Mouse (Mus musculus) embryonic facial prominence, embryonic 15.5 days (tissue): ENCODE data around the gene Tgds. TPM values are rescaled to one million over a fixed set of nuclear protein-coding genes. Genes with fewer than 3 reads are reported as not detected.

Experiments used
- ATAC-seq: fragments of 200-750 bp; cut with Nextera tagmentation; 2 replicates; pipeline ENCODE4 v1.8.0; 2017; ENCODE audit warnings: low read depth, moderate TSS enrichment; ENCODE audit not compliant: insufficient number of reproducible peaks, low FRiP score, low TSS enrichment
- H3K27ac ChIP-seq: fragments of 300-500 bp; sonication (generic); replicated peaks from 2 replicates; pipeline ENCODE4 v1.5.1; 2015; ENCODE audit warnings: mild to moderate bottlenecking, inconsistent platforms
- H3K27me3 ChIP-seq: fragments of 300-500 bp; sonication (generic); 2 replicates; pipeline ENCODE4 v1.6.1; 2015; ENCODE audit warnings: inconsistent platforms
- H3K36me3 ChIP-seq: fragments of 300-500 bp; sonication (generic); 2 replicates; pipeline ENCODE4 v1.6.1; 2015; ENCODE audit warnings: mild to moderate bottlenecking, inconsistent platforms
- H3K4me1 ChIP-seq: fragments of 300-500 bp; sonication (generic); 2 replicates; pipeline ENCODE4 v1.6.1; 2015; ENCODE audit warnings: inconsistent platforms
- H3K4me2 ChIP-seq: fragments of 300-500 bp; sonication (generic); replicated peaks from 2 replicates; pipeline ENCODE4 v1.6.1; 2015; ENCODE audit warnings: mild to moderate bottlenecking, inconsistent platforms
- H3K4me3 ChIP-seq: fragments of 300-500 bp; sonication (generic); replicated peaks from 2 replicates; pipeline ENCODE4 v1.5.1; 2015; ENCODE audit warnings: mild to moderate bottlenecking, inconsistent platforms
- H3K9ac ChIP-seq: fragments of 300-500 bp; sonication (generic); 2 replicates; pipeline ENCODE4 v1.6.1; 2015; ENCODE audit warnings: inconsistent platforms
- H3K9me3 ChIP-seq: fragments of 300-500 bp; sonication (generic); replicated peaks from 2 replicates; pipeline ENCODE4 v1.6.1; 2016; ENCODE audit warnings: inconsistent platforms
- WGBS: fragments of 180-500 bp; shearing (Covaris S2); methylation state at CpG from one replicate; pipeline ENCODE4 v1.1.7; 2015; 5-methylcytosine and 5-hydroxymethylcytosine counted together
- polyA plus RNA-seq: library from polyadenylated mRNA; unstranded; fragments of >200 nt; fragmentation: Nextera tagmentation; extraction: Ambion mirVana; gene quantifications from 2 replicates; pipeline ENCODE4 v1.2.1, GENCODE M21; 2015

The Tgds gene
- polyA plus RNA-seq, 1 experiment from 2014 or later, result 34.0 TPM

DNA sequence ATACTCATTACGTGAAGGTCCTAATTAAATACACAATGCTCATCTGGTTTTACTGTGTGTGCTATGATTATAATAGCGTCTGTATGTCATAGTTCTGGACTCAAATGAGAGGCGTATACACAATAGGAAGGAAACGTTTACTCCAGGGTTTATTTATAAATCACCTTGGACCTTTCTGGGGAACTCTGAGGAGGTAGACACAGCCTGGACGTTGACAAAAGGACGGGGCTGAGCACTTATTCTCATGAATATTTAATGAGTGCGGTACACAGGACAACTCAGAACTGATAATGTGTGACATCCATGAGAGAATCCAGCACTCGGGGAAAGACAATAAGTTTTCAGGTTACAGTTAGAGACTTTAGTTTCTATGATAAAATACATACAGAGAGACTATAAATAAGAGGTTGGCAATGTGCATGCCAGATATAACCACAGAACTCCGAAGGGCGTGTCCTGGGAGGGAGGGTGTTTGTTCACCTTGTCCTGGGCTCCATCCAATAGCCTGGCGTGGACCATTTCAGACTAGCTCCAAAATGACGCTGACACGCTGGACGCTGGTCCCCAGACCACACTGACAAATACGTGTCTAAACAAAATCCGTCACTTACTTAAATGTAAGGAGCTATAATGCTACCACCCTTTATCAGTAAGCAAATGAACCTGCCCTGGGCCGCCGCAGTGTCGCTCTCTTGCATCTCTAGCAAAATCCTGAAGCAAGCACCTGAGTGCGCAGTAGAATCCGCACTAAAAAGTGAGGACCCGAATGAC is 43.9 kb downstream of the Tgds start:
- 9% methylated on average over 22 of the region's 22 CpGs for WGBS
- Histone ChIP-seq H3K36me3 (no peaks in the 10 kb centered on the region), H3K9me3 (no peaks in the 10 kb centered on the region), H3K4me2 (peak overlapping the region; percentile 68), H3K4me1 (0 out of 2 replicates have a peak, but pooled peaks cover 3% of the 10 kb centered on the region), H3K27ac (peak overlapping the region; percentile 88), H3K9ac (peak overlapping the region; percentile 57), H3K27me3 (no peaks in the 10 kb centered on the region), H3K4me3 (peak overlapping the region; percentile 78)
- ATAC-seq, result no peak

DNA sequence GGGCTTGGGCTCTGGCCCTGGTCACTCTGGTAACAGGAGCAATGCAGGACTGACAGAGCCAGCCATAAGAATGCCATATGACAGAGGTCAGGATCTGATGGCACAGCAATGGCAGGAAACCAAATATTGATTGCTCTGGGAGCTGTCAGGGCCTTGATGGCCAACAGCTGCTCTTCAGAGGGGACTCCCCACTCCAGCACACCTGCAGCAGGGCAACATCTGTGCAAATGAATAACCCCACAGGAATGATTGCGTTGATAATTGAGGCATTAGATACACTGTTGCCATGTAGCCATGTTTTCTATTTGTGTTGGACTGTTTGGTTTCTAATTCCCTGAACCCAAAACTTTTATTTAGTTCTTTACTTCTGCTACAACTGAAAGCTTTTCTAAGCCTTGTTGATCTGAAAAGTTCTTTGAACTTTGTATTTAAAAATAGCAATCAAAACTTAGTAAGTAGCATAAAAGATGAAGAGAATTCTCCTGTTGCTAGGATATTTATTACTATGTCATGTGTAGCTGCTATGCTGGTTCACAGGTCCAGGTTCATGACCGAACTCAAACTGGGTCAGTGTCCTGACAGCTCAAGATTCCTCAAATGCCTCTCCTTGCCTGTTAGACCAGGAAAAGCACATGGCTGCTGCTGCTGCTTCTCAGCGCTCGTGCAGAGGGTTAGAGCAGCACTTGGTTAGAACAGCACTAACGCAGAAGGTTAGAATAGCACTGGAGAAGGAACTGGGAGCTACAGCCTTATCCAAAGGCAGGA is 46.1 kb downstream of the Tgds start:
- no peak overlapping the region for H3K4me3 ChIP-seq
- H3K9me3 ChIP-seq, result no peaks in the 10 kb centered on the region
- no peaks in the 10 kb centered on the region for H3K36me3 ChIP-seq
- no peaks in the 10 kb centered on the region for H3K27me3 ChIP-seq
- H3K27ac ChIP-seq, result no peak overlapping the region
- 43% methylated on average over 5 of the region's 5 CpGs for WGBS
- no peak overlapping the region for H3K4me2 ChIP-seq
- no peak overlapping the region for H3K9ac ChIP-seq
- ATAC-seq, result no peak
- H3K4me1 ChIP-seq, result 0 out of 2 replicates have a peak, but pooled peaks cover 3% of the 10 kb centered on the region

DNA sequence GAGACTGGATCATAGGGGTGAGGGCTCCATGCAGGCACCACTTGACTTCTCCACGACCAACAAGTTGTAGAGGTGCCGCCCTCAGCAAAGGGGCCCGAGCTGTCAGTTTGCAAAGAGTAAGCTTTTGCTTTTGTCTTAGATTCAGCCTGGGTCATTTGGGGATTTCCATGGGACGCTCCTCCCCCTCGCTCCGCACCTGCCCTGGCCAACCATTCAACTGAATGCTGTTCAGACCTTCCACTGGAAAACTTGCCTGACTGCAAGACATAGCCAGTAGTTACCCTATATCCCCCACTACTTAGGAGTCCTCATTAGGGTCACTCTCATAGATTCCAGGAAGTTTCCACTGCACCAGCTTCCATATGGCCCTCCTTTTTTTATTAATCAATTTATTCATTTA is 48.7 kb downstream of the Tgds start:
- no peaks in the 10 kb centered on the region for H3K27me3 ChIP-seq
- 84% methylated on average over 6 of the region's 6 CpGs for WGBS
- no peaks in the 10 kb centered on the region for H3K9me3 ChIP-seq
- H3K4me3 ChIP-seq, result no peak overlapping the region
- 0 out of 2 replicates have a peak, but pooled peaks cover 3% of the 10 kb centered on the region for H3K4me1 ChIP-seq
- H3K9ac ChIP-seq, result no peak overlapping the region
- H3K27ac ChIP-seq, result no peak overlapping the region
- no peak overlapping the region for H3K4me2 ChIP-seq
- H3K36me3 ChIP-seq, result no peaks in the 10 kb centered on the region
- ATAC-seq, result no peak

DNA sequence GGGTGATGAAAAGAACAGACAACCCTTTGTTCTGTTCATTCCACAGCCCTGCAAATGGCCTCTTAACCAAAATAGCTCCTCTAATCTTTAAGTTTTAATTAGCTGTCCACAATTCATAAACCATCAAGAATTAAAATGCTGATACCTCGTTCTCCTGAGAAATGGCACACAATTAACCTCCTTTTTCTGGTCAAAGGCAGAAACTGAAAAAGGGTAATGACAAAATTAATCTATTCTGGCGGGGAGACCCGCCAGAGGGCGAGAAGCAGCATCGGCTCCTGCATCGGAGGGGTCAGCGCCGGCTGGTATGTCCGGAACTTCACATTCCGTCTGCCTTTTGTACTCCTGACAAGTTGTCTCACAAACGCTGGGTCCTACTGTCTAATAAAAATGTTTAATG is 51.9 kb downstream of the Tgds start:
- 36% methylated on average over 11 of the region's 11 CpGs for WGBS
- H3K4me2 ChIP-seq, result no peak overlapping the region
- no peak for ATAC-seq
- no peak overlapping the region for H3K27ac ChIP-seq
- no peaks in the 10 kb centered on the region for H3K4me1 ChIP-seq
- H3K27me3 ChIP-seq, result no peaks in the 10 kb centered on the region
- no peak overlapping the region for H3K4me3 ChIP-seq
- H3K36me3 ChIP-seq, result no peaks in the 10 kb centered on the region
- no peaks in the 10 kb centered on the region for H3K9me3 ChIP-seq
- H3K9ac ChIP-seq, result no peak overlapping the region

DNA sequence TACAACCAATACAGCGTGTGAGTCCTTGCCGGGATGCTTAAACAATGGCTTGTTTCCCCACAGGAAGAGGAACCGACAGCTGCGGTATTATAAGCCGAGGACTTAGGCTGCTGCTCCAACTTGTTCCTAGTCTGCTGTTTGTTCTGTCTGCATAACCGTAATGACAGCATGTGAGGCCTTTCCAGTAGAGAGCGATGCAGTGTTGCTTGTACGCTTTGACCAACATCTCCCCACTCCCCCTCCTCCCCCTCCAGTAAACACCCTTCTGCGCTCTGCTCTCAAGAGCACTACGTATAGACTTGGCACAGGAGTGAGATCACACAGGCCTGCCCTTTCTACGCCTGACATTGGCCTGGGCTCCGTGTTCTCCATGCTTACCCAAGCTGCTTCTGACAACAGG is 62.5 kb downstream of the Tgds start:
- Histone ChIP-seq H3K4me3 (no peak overlapping the region), H3K27me3 (no peaks in the 10 kb centered on the region), H3K27ac (no peak overlapping the region), H3K4me2 (no peak overlapping the region), H3K4me1 (no peaks in the 10 kb centered on the region), H3K9me3 (no peaks in the 10 kb centered on the region), H3K9ac (no peak overlapping the region), H3K36me3 (no peaks in the 10 kb centered on the region)
- WGBS, result 60% methylated on average over 12 of the region's 12 CpGs
- no peak; the same call in 1 of the 2 replicates for ATAC-seq

DNA sequence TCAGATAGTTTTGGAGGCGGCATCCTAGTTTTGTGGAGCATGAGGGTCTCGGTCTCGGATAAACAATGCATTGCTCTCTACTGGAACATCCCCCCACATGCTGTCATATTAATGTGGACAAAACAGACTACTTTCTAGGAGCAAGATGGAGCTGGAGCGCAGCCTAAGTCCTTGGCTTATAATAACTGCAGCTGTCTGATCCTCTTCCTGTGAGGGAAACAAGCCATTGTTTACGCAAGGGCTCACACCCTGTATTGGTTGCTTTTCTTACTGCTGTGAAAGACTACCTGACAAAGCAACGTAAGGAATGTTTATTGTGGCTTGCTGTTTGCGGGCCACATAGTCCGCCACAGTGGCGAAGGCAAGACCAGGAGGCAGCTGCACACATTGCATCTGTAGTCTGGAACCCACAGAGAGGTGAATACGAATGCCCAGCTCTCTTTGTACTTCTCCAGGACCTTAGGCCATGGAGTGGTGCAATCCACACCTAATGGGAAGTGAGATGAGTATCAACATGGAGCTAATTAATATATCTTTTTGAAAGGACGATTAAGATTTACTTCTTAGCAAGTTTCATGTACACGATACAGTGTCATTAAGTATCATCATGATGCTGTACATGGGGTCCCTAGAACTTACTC is 63.0 kb downstream of the Tgds start:
- 78% methylated on average over 12 of the region's 12 CpGs for WGBS
- Histone ChIP-seq H3K36me3 (no peaks in the 10 kb centered on the region), H3K4me1 (no peaks in the 10 kb centered on the region), H3K4me2 (no peak overlapping the region), H3K9me3 (no peaks in the 10 kb centered on the region), H3K27ac (no peak overlapping the region), H3K4me3 (no peak overlapping the region), H3K9ac (no peak overlapping the region), H3K27me3 (no peaks in the 10 kb centered on the region)
- ATAC-seq, result no peak

Other genes with a start within 250 kb of the Tgds start
- 26.0 and 30.3 TPM in 2 replicates for gene Dct, start 80.5 kb downstream of the Tgds start, polyA plus RNA-seq
- 70.7 and 78.0 TPM in 2 replicates for gene Gpr180, start 4.4 kb upstream of the Tgds start, polyA plus RNA-seq
- gene Sox21, start 104.3 kb upstream of the Tgds start, polyA plus RNA-seq, result 4.6 and 4.7 TPM in 2 replicates
- not detected in 2 replicates for gene Gm9376, start 134.2 kb upstream of the Tgds start, polyA plus RNA-seq